Mouse (Mus musculus) bone marrow, adult 2 months (tissue): ENCODE results near the gene Aak1. TPM values are rescaled to one million over a fixed set of nuclear protein-coding genes. Genes with fewer than 3 reads are reported as not detected.

Experiments used
- H3K27ac ChIP-seq: fragments of 200-500 bp; 2 replicates; pipeline ENCODE4 v1.5.1; 2012; ENCODE audit warnings: low read depth, mild to moderate bottlenecking, control low read depth, inconsistent platforms, low read length; ENCODE audit not compliant: control insufficient read depth, poor library complexity, insufficient read depth
- H3K4me1 ChIP-seq: fragments of 200-500 bp; 2 replicates; pipeline ENCODE4 v1.6.1; 2011; ENCODE audit warnings: low read length; ENCODE audit not compliant: control insufficient read depth, insufficient read depth
- H3K4me3 ChIP-seq: fragments of 200-500 bp; replicated peaks from 2 replicates; pipeline ENCODE3; 2011; ENCODE audit warnings: mild to moderate bottlenecking, low read depth, low read length, control low read depth; ENCODE audit not compliant: control insufficient read depth
- CTCF ChIP-seq: fragments of 200-500 bp; IDR thresholded peaks from 2 replicates; pipeline ENCODE4 v1.5.1; 2011; ENCODE audit warnings: low read length, control low read depth; ENCODE audit not compliant: control insufficient read depth, insufficient read depth
- POLR2A ChIP-seq: fragments of 200-500 bp; IDR thresholded peaks from 2 replicates; pipeline ENCODE4 v1.6.1; 2011; ENCODE audit warnings: low read depth, mild to moderate bottlenecking, control low read depth, low read length, borderline replicate concordance; ENCODE audit not compliant: control insufficient read depth
- WGBS: fragments of 180-500 bp; shearing (Covaris S2); methylation state at CpG from one replicate; pipeline ENCODE4 v1.1.7; 2018; 5-methylcytosine and 5-hydroxymethylcytosine counted together
- polyA plus RNA-seq: library from polyadenylated mRNA; stranded (reverse); fragments of >200 nt; gene quantifications from 2 replicates; pipeline ENCODE4 v1.2.4, GENCODE M21; 2011; ENCODE audit warnings: low replicate concordance; ENCODE audit not compliant: missing spikeins, insufficient read depth, insufficient read length

Gene Aak1
- polyA plus RNA-seq, 1 experiment = 16.9 TPM

- WGBS = 80% methylated on average over 7 of the region's 7 CpGs
- Histone ChIP-seq H3K27ac (no peak overlapping the region; the same call in 1 of the 2 replicates), H3K4me3 (no peak overlapping the region), H3K4me1 (no peaks in the 10 kb centered on the region)
- TF ChIP-seq CTCF (no peak), POLR2A (no peak)
These were observed 33.9 kb upstream of the Aak1 start for GRCm38 (mm10) chr6:86815436-86815835.

- Histone ChIP-seq H3K27ac (no peak overlapping the region), H3K4me1 (no peaks in the 10 kb centered on the region), H3K4me3 (no peak overlapping the region)
- TF ChIP-seq POLR2A = no peak
- no peak for TF ChIP-seq CTCF
- WGBS = 28% methylated on average over 8 of the region's 8 CpGs
These were observed 32.7 kb upstream of the Aak1 start for GRCm38 (mm10) chr6:86816586-86816985.

GRCm38 (mm10) chr6:86818914-86819313 is 30.4 kb upstream of the Aak1 start:
- 80% methylated on average over 4 of the region's 4 CpGs for WGBS
- TF ChIP-seq CTCF (no peak), POLR2A (no peak)
- H3K4me1 ChIP-seq = no peaks in the 10 kb centered on the region; the same call in 1 of the 2 replicates
- H3K4me3 ChIP-seq = no peak overlapping the region
- H3K27ac ChIP-seq = no peak overlapping the region

GRCm38 (mm10) chr6:86819926-86820325 is 29.4 kb upstream of the Aak1 start:
- H3K4me3 ChIP-seq = no peak overlapping the region
- WGBS = 86% methylated on average over 5 of the region's 5 CpGs
- no peak overlapping the region for H3K27ac ChIP-seq
- H3K4me1 ChIP-seq = no peaks in the 10 kb centered on the region; the same call in 1 of the 2 replicates
- no peak for TF ChIP-seq POLR2A
- no peak for TF ChIP-seq CTCF

GRCm38 (mm10) chr6:86820690-86821089 is 28.6 kb upstream of the Aak1 start:
- Histone ChIP-seq H3K27ac (no peak overlapping the region), H3K4me3 (no peak overlapping the region), H3K4me1 (no peaks in the 10 kb centered on the region; the same call in 1 of the 2 replicates)
- 55% methylated on average over 7 of the region's 7 CpGs for WGBS
- TF ChIP-seq POLR2A (no peak), CTCF (peak; percentile 49)

GRCm38 (mm10) chr6:86822285-86823050 is 26.8 kb upstream of the Aak1 start:
- H3K27ac ChIP-seq = no peak overlapping the region
- no peak for TF ChIP-seq POLR2A
- no peak for TF ChIP-seq CTCF
- no peaks in the 10 kb centered on the region; the same call in 1 of the 2 replicates for H3K4me1 ChIP-seq
- H3K4me3 ChIP-seq = no peak overlapping the region
- 7% methylated on average over 19 of the region's 19 CpGs for WGBS

GRCm38 (mm10) chr6:86823051-86823431 is 26.3 kb upstream of the Aak1 start:
- no peak for TF ChIP-seq POLR2A
- TF ChIP-seq CTCF = no peak
- no peaks in the 10 kb centered on the region; the same call in 1 of the 2 replicates for H3K4me1 ChIP-seq
- H3K4me3 ChIP-seq = no peak overlapping the region
- WGBS = 18% methylated on average over 9 of the region's 9 CpGs
- H3K27ac ChIP-seq = no peak overlapping the region

GRCm38 (mm10) chr6:86823824-86824223 is 25.5 kb upstream of the Aak1 start:
- WGBS = 10% methylated on average over 10 of the region's 10 CpGs
- Histone ChIP-seq H3K4me1 (no peaks in the 10 kb centered on the region; the same call in 1 of the 2 replicates), H3K4me3 (no peak overlapping the region), H3K27ac (no peak overlapping the region)
- no peak for TF ChIP-seq CTCF
- no peak for TF ChIP-seq POLR2A
